Mouse (Mus musculus): ENCODE measurements at regions not wholly inside any gene's neighbourhood (a gene's known extent, or its start where the extent isn't known, plus 50 kb on each side); places are given as distances from the start of the nearest gene placed in this dataset.

- H3K9ac ChIP-seq (ENCODE audit: low read length), result no peak overlapping the region
- peak; percentile 95 for ATAC-seq (replicated peaks; ENCODE audit: extremely low read depth, insufficient read depth, low FRiP score)
- H3K9me3 ChIP-seq (replicated peaks; ENCODE audit: control insufficient read depth, low read length), result no peaks in the 10 kb centered on the region
- no peak overlapping the region for H3K4me3 ChIP-seq (ENCODE audit: low read length)
- H3K27ac ChIP-seq (ENCODE audit: low read length), result peak overlapping the region; percentile 78
- H3K4me1 ChIP-seq (ENCODE audit: control insufficient read depth, insufficient read depth, low read length), result peaks cover 12% of the 10 kb centered on the region
- H3K4me2 ChIP-seq (ENCODE audit: low read depth, low read length), result peak overlapping the region; percentile 11
- H3K27me3 ChIP-seq (ENCODE audit: control insufficient read depth, insufficient read depth, low read length), result no peaks in the 10 kb centered on the region
- 21% methylated on average over 10 of the region's 10 CpGs for WGBS
- no peaks in the 10 kb centered on the region for H3K36me3 ChIP-seq (ENCODE audit: control insufficient read depth, insufficient read depth)
Observed at GRCm38 (mm10) chr10:9092237-9092885, 206.5 kb upstream of the Sash1 start.

GRCm38 (mm10) chr10:9090961-9091360 is 205.1 kb upstream of the Sash1 start:
- Histone ChIP-seq H3K4me1 (ENCODE audit: control insufficient read depth, insufficient read depth, low read length) (peaks cover 14% of the 10 kb centered on the region), H3K9ac (ENCODE audit: low read length) (no peak overlapping the region), H3K27ac (ENCODE audit: low read length) (no peak overlapping the region), H3K4me2 (ENCODE audit: low read depth, low read length) (no peak overlapping the region), H3K36me3 (ENCODE audit: control insufficient read depth, insufficient read depth) (no peaks in the 10 kb centered on the region), H3K9me3 (replicated peaks; ENCODE audit: control insufficient read depth, low read length) (no peaks in the 10 kb centered on the region), H3K27me3 (ENCODE audit: control insufficient read depth, insufficient read depth, low read length) (no peaks in the 10 kb centered on the region), H3K4me3 (ENCODE audit: low read length) (no peak overlapping the region)
- no peak for ATAC-seq (replicated peaks; ENCODE audit: extremely low read depth, insufficient read depth, low FRiP score)
- WGBS, result 87% methylated on average over 6 of the region's 6 CpGs

GRCm38 (mm10) chr10:9087871-9088270 is 202.0 kb upstream of the Sash1 start:
- H3K9ac ChIP-seq (ENCODE audit: low read length), result no peak overlapping the region
- no peak for ATAC-seq (replicated peaks; ENCODE audit: extremely low read depth, insufficient read depth, low FRiP score)
- no peak overlapping the region for H3K27ac ChIP-seq (ENCODE audit: low read length)
- WGBS, result 89% methylated on average over 3 of the region's 3 CpGs
- H3K27me3 ChIP-seq (ENCODE audit: control insufficient read depth, insufficient read depth, low read length), result no peaks in the 10 kb centered on the region
- peaks cover 8% of the 10 kb centered on the region for H3K4me1 ChIP-seq (ENCODE audit: control insufficient read depth, insufficient read depth, low read length)
- no peak overlapping the region for H3K4me2 ChIP-seq (ENCODE audit: low read depth, low read length)
- no peak overlapping the region for H3K4me3 ChIP-seq (ENCODE audit: low read length)
- no peaks in the 10 kb centered on the region for H3K36me3 ChIP-seq (ENCODE audit: control insufficient read depth, insufficient read depth)
- H3K9me3 ChIP-seq (replicated peaks; ENCODE audit: control insufficient read depth, low read length), result no peaks in the 10 kb centered on the region

GRCm38 (mm10) chr10:9087171-9087570 is 201.3 kb upstream of the Sash1 start:
- WGBS, result 53% methylated on average over 3 of the region's 3 CpGs
- Histone ChIP-seq H3K27me3 (ENCODE audit: control insufficient read depth, insufficient read depth, low read length) (no peaks in the 10 kb centered on the region), H3K4me3 (ENCODE audit: low read length) (no peak overlapping the region), H3K9ac (ENCODE audit: low read length) (no peak overlapping the region), H3K4me1 (ENCODE audit: control insufficient read depth, insufficient read depth, low read length) (peaks cover 7% of the 10 kb centered on the region; the same call in 1 of the 2 replicates), H3K9me3 (replicated peaks; ENCODE audit: control insufficient read depth, low read length) (no peaks in the 10 kb centered on the region), H3K27ac (ENCODE audit: low read length) (no peak overlapping the region), H3K4me2 (ENCODE audit: low read depth, low read length) (no peak overlapping the region), H3K36me3 (ENCODE audit: control insufficient read depth, insufficient read depth) (no peaks in the 10 kb centered on the region)
- 0 out of 2 replicates have a peak, but pooled peaks have one; percentile 32 for ATAC-seq (replicated peaks; ENCODE audit: extremely low read depth, insufficient read depth, low FRiP score)

GRCm38 (mm10) chr10:9086666-9087065 is 200.8 kb upstream of the Sash1 start:
- H3K9ac ChIP-seq (ENCODE audit: low read length), result no peak overlapping the region
- H3K27ac ChIP-seq (ENCODE audit: low read length), result no peak overlapping the region
- H3K4me1 ChIP-seq (ENCODE audit: control insufficient read depth, insufficient read depth, low read length), result peaks cover 7% of the 10 kb centered on the region; the same call in 1 of the 2 replicates
- no peak for ATAC-seq (replicated peaks; ENCODE audit: extremely low read depth, insufficient read depth, low FRiP score)
- H3K4me3 ChIP-seq (ENCODE audit: low read length), result no peak overlapping the region
- H3K4me2 ChIP-seq (ENCODE audit: low read depth, low read length), result no peak overlapping the region
- no peaks in the 10 kb centered on the region for H3K27me3 ChIP-seq (ENCODE audit: control insufficient read depth, insufficient read depth, low read length)
- H3K9me3 ChIP-seq (replicated peaks; ENCODE audit: control insufficient read depth, low read length), result no peaks in the 10 kb centered on the region
- 66% methylated on average over 2 of the region's 2 CpGs for WGBS
- H3K36me3 ChIP-seq (ENCODE audit: control insufficient read depth, insufficient read depth), result no peaks in the 10 kb centered on the region

GRCm38 (mm10) chr10:9085441-9085840 is 199.6 kb upstream of the Sash1 start:
- Histone ChIP-seq H3K4me3 (ENCODE audit: low read length) (no peak overlapping the region), H3K9ac (ENCODE audit: low read length) (no peak overlapping the region), H3K9me3 (replicated peaks; ENCODE audit: control insufficient read depth, low read length) (no peaks in the 10 kb centered on the region), H3K36me3 (ENCODE audit: control insufficient read depth, insufficient read depth) (no peaks in the 10 kb centered on the region), H3K27me3 (ENCODE audit: control insufficient read depth, insufficient read depth, low read length) (no peaks in the 10 kb centered on the region), H3K4me1 (ENCODE audit: control insufficient read depth, insufficient read depth, low read length) (peaks cover 7% of the 10 kb centered on the region; the same call in 1 of the 2 replicates), H3K4me2 (ENCODE audit: low read depth, low read length) (no peak overlapping the region), H3K27ac (ENCODE audit: low read length) (no peak overlapping the region)
- ATAC-seq (replicated peaks; ENCODE audit: extremely low read depth, insufficient read depth, low FRiP score), result no peak
- 84% methylated on average over 7 of the region's 7 CpGs for WGBS

GRCm38 (mm10) chr10:9074916-9075315 is 189.0 kb upstream of the Sash1 start:
- Histone ChIP-seq H3K4me3 (ENCODE audit: low read length) (no peak overlapping the region), H3K27me3 (ENCODE audit: control insufficient read depth, insufficient read depth, low read length) (no peaks in the 10 kb centered on the region), H3K4me1 (ENCODE audit: control insufficient read depth, insufficient read depth, low read length) (no peaks in the 10 kb centered on the region), H3K27ac (ENCODE audit: low read length) (no peak overlapping the region), H3K9me3 (replicated peaks; ENCODE audit: control insufficient read depth, low read length) (no peaks in the 10 kb centered on the region), H3K36me3 (ENCODE audit: control insufficient read depth, insufficient read depth) (no peaks in the 10 kb centered on the region), H3K4me2 (ENCODE audit: low read depth, low read length) (no peak overlapping the region), H3K9ac (ENCODE audit: low read length) (no peak overlapping the region)
- WGBS, result 84% methylated on average over 2 of the region's 2 CpGs
- ATAC-seq (replicated peaks; ENCODE audit: extremely low read depth, insufficient read depth, low FRiP score), result no peak

- Histone ChIP-seq H3K4me3 (ENCODE audit: low read length) (no peak overlapping the region), H3K9ac (ENCODE audit: low read length) (no peak overlapping the region), H3K4me1 (ENCODE audit: control insufficient read depth, insufficient read depth, low read length) (no peaks in the 10 kb centered on the region), H3K4me2 (ENCODE audit: low read depth, low read length) (no peak overlapping the region), H3K27me3 (ENCODE audit: control insufficient read depth, insufficient read depth, low read length) (no peaks in the 10 kb centered on the region), H3K27ac (ENCODE audit: low read length) (no peak overlapping the region), H3K9me3 (replicated peaks; ENCODE audit: control insufficient read depth, low read length) (no peaks in the 10 kb centered on the region), H3K36me3 (ENCODE audit: control insufficient read depth, insufficient read depth) (no peaks in the 10 kb centered on the region)
- WGBS, result 9% methylated on average over 5 of the region's 5 CpGs
- ATAC-seq (replicated peaks; ENCODE audit: extremely low read depth, insufficient read depth, low FRiP score), result no peak
Observed at GRCm38 (mm10) chr10:9071630-9072029, 185.8 kb upstream of the Sash1 start.

GRCm38 (mm10) chr10:9069608-9070190 is 183.8 kb upstream of the Sash1 start:
- Histone ChIP-seq H3K4me1 (ENCODE audit: control insufficient read depth, insufficient read depth, low read length) (0 out of 2 replicates have a peak, but pooled peaks cover 2% of the 10 kb centered on the region), H3K36me3 (ENCODE audit: control insufficient read depth, insufficient read depth) (no peaks in the 10 kb centered on the region), H3K9ac (ENCODE audit: low read length) (no peak overlapping the region), H3K4me2 (ENCODE audit: low read depth, low read length) (no peak overlapping the region), H3K9me3 (replicated peaks; ENCODE audit: control insufficient read depth, low read length) (no peaks in the 10 kb centered on the region), H3K27me3 (ENCODE audit: control insufficient read depth, insufficient read depth, low read length) (no peaks in the 10 kb centered on the region), H3K27ac (ENCODE audit: low read length) (no peak overlapping the region), H3K4me3 (ENCODE audit: low read length) (no peak overlapping the region)
- WGBS, result 71% methylated on average over 13 of the region's 13 CpGs
- no peak for ATAC-seq (replicated peaks; ENCODE audit: extremely low read depth, insufficient read depth, low FRiP score)
